Mouse (Mus musculus) brain, adult 10 weeks (tissue): ENCODE measurements around the gene Htr1b. TPM values are rescaled to one million over a fixed set of nuclear protein-coding genes. Genes with fewer than 3 reads are reported as not detected.

ENCODE experiments used
- polyA plus RNA-seq: library from polyadenylated mRNA; stranded (reverse); fragments of 350-450 nt; fragmentation: Illumina TruSeq; extraction: RNeasy Lipid Tissue Mini Kit (QIAGEN cat#74804); gene quantifications from one replicate; pipeline ENCODE4 v1.2.3, GENCODE M21; 2015; ENCODE audit warnings: low read depth, low replicate concordance

Htr1b gene
- 12.3 TPM for polyA plus RNA-seq

GRCm38 (mm10) chr9:81633437-81633973, at the start of gene Htr1b:
Gene Htr1b, minus strand, starts transcription at chr9:81633828.

Other genes with a start within 250 kb of the Htr1b start
- 1.2 TPM for gene Mei4, start 229.8 kb upstream of the Htr1b start, polyA plus RNA-seq